Mouse (Mus musculus) midbrain, embryonic 12.5 days (tissue): ENCODE data around the gene Ywhab. TPM values are rescaled to one million over a fixed set of nuclear protein-coding genes. Genes with fewer than 3 reads are reported as not detected.

Experiments used
- ATAC-seq: fragments of 200-750 bp; cut with Nextera tagmentation; 2 replicates; pipeline ENCODE4 v1.8.0; 2017; ENCODE audit warnings: low read depth, moderate TSS enrichment, moderate library complexity; ENCODE audit not compliant: low FRiP score
- H3K27ac ChIP-seq: fragments of 300-500 bp; sonication (generic); replicated peaks from 2 replicates; pipeline ENCODE4 v1.5.1; 2016; ENCODE audit warnings: mild to moderate bottlenecking
- H3K27me3 ChIP-seq: fragments of 300-500 bp; sonication (generic); 2 replicates; pipeline ENCODE4 v1.6.1; 2016; ENCODE audit warnings: mild to moderate bottlenecking
- H3K36me3 ChIP-seq: fragments of 300-500 bp; sonication (generic); 2 replicates; pipeline ENCODE4 v1.6.1; 2016
- H3K4me1 ChIP-seq: fragments of 300-500 bp; sonication (generic); 2 replicates; pipeline ENCODE4 v1.6.1; 2016
- H3K4me2 ChIP-seq: fragments of 300-500 bp; sonication (generic); replicated peaks from 2 replicates; pipeline ENCODE4 v1.6.1; 2016; ENCODE audit warnings: mild to moderate bottlenecking, moderate library complexity
- H3K4me3 ChIP-seq: fragments of 300-500 bp; sonication (generic); 2 replicates; pipeline ENCODE4 v1.5.1; 2016; ENCODE audit warnings: mild to moderate bottlenecking
- H3K9ac ChIP-seq: fragments of 300-500 bp; sonication (generic); replicated peaks from 2 replicates; pipeline ENCODE4 v1.6.1; 2016; ENCODE audit warnings: mild to moderate bottlenecking, moderate library complexity
- H3K9me3 ChIP-seq: fragments of 300-500 bp; sonication (generic); 2 replicates; pipeline ENCODE4 v1.6.1; 2016; ENCODE audit warnings: mild to moderate bottlenecking
- WGBS: fragments of 180-500 bp; shearing (Covaris S2); methylation state at CpG from one replicate; pipeline ENCODE4 v1.1.7; 2016; 5-methylcytosine and 5-hydroxymethylcytosine counted together
- polyA plus RNA-seq: library from polyadenylated mRNA; unstranded; fragments of >200 nt; fragmentation: Nextera tagmentation; extraction: Ambion mirVana; gene quantifications from 2 replicates; pipeline ENCODE4 v1.2.1, GENCODE M21; 2016

The Ywhab gene
- polyA plus RNA-seq, 1 experiment from 2014 or later: 341 TPM

DNA sequence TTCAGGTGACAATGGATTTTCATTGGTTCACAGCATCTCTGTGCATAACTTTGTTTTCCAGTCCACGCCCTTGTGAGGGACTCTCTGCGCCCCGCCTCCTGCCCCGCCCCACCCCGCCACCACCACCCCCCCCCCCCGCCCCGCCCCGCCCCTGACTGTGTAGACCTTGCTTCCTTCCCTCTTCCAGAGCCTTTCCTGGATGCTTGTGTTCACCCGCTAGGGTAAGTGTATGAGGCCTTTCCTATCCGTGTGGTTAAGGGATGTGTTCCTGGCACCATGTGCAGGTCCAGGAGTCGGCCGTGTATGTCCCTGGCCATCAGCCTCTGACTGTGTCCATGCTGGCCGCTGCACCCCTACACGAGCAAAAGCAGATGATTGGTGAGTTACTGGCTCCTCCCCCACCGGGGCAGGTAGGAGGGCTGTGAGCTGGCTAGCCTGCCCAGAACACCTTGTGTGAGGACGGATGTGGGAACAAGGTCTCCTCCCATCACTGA lies 52.5 kb downstream of the Ywhab start:
- Histone ChIP-seq H3K4me3 (peak overlapping the region; percentile 28), H3K27me3 (no peaks in the 10 kb centered on the region), H3K36me3 (peaks cover 7% of the 10 kb centered on the region; the same call in 1 of the 2 replicates), H3K27ac (no peak overlapping the region), H3K4me1 (0 out of 2 replicates have a peak, but pooled peaks cover 2% of the 10 kb centered on the region), H3K9me3 (no peaks in the 10 kb centered on the region), H3K4me2 (peak overlapping the region; percentile 49), H3K9ac (peak overlapping the region; percentile 44)
- ATAC-seq: no peak
- WGBS: 2% methylated on average over 11 of the region's 16 CpGs

DNA sequence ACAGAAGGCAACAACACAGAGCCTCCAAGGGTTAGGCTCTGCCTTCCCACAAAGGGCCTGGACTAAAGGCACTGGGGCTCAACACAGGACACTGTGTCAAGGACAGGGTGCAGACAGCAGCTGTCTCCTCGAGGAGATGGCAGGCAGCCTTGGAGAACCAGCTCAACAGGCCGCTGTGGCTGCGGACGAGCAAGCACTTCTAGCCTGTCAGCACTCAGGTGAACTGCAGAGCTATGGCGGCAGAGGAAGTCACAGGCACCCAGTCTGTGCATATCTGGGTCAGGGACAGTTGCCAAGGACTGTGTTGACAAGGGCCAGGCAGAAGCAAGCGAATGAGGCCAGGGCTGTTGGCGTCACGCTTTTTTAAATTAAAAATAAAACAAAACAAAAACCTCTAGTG lies 59.0 kb downstream of the Ywhab start:
- H3K36me3 ChIP-seq: peaks cover 64% of the 10 kb centered on the region
- no peaks in the 10 kb centered on the region for H3K27me3 ChIP-seq
- no peak overlapping the region for H3K4me2 ChIP-seq
- no peaks in the 10 kb centered on the region for H3K4me1 ChIP-seq
- WGBS: 88% methylated on average over 8 of the region's 8 CpGs
- H3K4me3 ChIP-seq: no peak overlapping the region
- H3K9ac ChIP-seq: no peak overlapping the region
- H3K27ac ChIP-seq: no peak overlapping the region
- ATAC-seq: no peak
- H3K9me3 ChIP-seq: no peaks in the 10 kb centered on the region

DNA sequence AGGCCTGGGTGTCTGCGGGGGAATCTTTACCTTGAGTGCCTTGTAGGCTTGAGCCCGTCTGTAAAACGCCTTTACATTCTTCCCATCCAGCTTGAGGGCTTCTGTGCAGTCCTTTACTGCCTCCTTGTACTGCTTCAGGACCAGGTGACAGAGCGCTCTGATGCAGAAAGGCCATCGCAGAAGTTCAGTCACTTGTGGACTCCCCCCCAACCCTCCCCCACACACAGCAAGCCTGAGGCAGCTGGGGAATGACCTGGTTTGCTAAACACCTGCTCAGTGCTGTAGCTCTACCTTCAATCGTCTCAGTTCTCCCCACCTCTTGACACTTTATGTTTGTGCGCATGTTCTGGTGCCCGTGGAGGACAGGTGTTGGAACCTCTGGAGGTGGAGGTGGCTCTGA lies 59.9 kb downstream of the Ywhab start:
- Histone ChIP-seq H3K4me3 (no peak overlapping the region), H3K9me3 (no peaks in the 10 kb centered on the region), H3K36me3 (peaks cover 73% of the 10 kb centered on the region), H3K9ac (no peak overlapping the region), H3K4me2 (no peak overlapping the region), H3K27me3 (no peaks in the 10 kb centered on the region), H3K27ac (no peak overlapping the region), H3K4me1 (no peaks in the 10 kb centered on the region)
- 95% methylated on average over 8 of the region's 8 CpGs for WGBS
- ATAC-seq: no peak

DNA sequence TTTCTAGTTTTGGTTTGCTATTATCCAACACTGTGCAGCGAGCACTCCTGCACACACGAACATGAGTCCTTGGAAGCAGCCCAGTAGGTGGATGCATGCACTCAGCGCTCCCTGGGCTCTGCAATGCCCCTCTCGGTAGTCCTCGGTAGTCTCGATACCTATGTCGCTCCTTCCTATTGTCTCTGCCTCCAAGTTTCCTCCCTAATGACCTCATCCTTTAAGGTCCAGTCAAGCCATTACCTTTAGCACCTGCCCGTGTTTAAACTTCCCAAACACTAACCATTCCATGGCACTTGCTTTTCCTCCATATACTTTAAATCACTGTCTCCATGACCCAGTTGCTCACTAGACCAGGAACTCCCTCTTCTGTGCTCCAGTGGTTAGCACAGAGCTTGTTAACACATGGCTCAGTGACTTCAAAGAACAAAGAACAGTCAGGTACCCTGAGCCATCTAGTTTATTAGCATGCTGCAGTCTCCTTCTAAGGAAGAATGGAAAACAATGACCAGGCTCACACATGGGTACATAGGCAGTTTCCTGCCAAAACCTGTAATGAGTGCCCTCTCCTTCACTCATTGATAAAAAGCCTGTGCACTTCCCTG lies 65.0 kb downstream of the Ywhab start:
- ATAC-seq: no peak
- Histone ChIP-seq H3K4me1 (no peaks in the 10 kb centered on the region), H3K27me3 (no peaks in the 10 kb centered on the region), H3K4me3 (no peak overlapping the region), H3K36me3 (peaks cover 92% of the 10 kb centered on the region), H3K4me2 (no peak overlapping the region), H3K27ac (no peak overlapping the region), H3K9ac (no peak overlapping the region), H3K9me3 (no peaks in the 10 kb centered on the region)
- 96% methylated on average over 8 of the region's 8 CpGs for WGBS

Other genes with a start within 250 kb of the Ywhab start
- gene Ada, start 244.7 kb upstream of the Ywhab start, polyA plus RNA-seq: 4.7 and 5.2 TPM in 2 replicates
- gene Ccn5, start 174.1 kb upstream of the Ywhab start, polyA plus RNA-seq: 0.33 TPM in 1 of 2 replicates, not detected in the other
- gene Kcnk15, start 141.3 kb upstream of the Ywhab start, polyA plus RNA-seq: not detected in 2 replicates
- 4.4 and 5.8 TPM in 2 replicates for gene Rims4, start 76.3 kb upstream of the Ywhab start, polyA plus RNA-seq
- 0.64 and 1.2 TPM in 2 replicates for gene Pabpc1l, start 30.5 kb downstream of the Ywhab start, polyA plus RNA-seq
- gene Stk4, start 75.4 kb downstream of the Ywhab start, polyA plus RNA-seq: 39.6 and 42.3 TPM in 2 replicates
- 45.1 and 47.0 TPM in 2 replicates for gene Tomm34, start 76.2 kb downstream of the Ywhab start, polyA plus RNA-seq
- gene Kcns1, start 176.2 kb downstream of the Ywhab start, polyA plus RNA-seq: 0.16 and 0.31 TPM in 2 replicates
- gene Wfdc5, start 187.8 kb downstream of the Ywhab start, polyA plus RNA-seq: not detected in 2 replicates
- not detected in 2 replicates for gene Wfdc12, start 195.6 kb downstream of the Ywhab start, polyA plus RNA-seq
- gene Wfdc15a, start 205.2 kb downstream of the Ywhab start, polyA plus RNA-seq: not detected in 2 replicates
- gene Wfdc15b, start 226.7 kb downstream of the Ywhab start, polyA plus RNA-seq: not detected in 2 replicates
- not detected in 2 replicates for gene Svs2, start 243.5 kb downstream of the Ywhab start, polyA plus RNA-seq